Mouse (Mus musculus): Measurements from ENCODE around the gene Srgap1. TPM values are rescaled to one million over a fixed set of nuclear protein-coding genes. Genes with fewer than 3 reads are reported as not detected.

Srgap1 gene
- polyA plus RNA-seq, 1 experiment, result 1.0 TPM

DNA sequence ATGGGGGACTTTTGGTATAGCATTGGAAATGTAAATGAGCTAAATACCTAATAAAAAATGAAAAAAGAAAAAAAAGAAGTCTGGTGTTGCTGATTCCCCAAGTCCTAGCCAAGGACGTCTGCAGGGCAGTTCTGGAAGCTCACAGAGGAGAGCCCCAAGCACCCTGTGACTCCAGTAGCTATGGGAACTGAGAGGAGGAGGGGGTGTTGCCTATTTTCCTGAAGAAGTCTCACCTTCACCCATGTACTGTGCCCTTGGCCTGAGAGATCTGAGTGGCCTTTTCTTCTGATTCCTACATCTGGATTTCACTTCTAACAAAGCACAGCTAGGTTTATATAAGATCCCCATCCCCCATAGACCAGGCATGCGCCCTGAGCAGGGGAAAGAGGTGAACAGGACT is 186.2 kb downstream of the Srgap1 start:
- 73% methylated on average over 2 of the region's 2 CpGs for WGBS
- Histone ChIP-seq H3K27ac (ENCODE audit: control insufficient read depth, insufficient read depth, low read depth, low read length, poor library complexity) (no peak overlapping the region), H3K4me3 (replicated peaks; ENCODE audit: control insufficient read depth, low read depth, low read length) (no peak overlapping the region), H3K4me1 (ENCODE audit: control insufficient read depth, insufficient read depth, low read length) (no peaks in the 10 kb centered on the region)
- TF ChIP-seq POLR2A (IDR thresholded peaks at IDR 0.05; ENCODE audit: borderline replicate concordance, control insufficient read depth, low read depth, low read length), result no peak
- no peak for TF ChIP-seq CTCF (IDR thresholded peaks at IDR 0.05; ENCODE audit: control insufficient read depth, insufficient read depth, low read length)

DNA sequence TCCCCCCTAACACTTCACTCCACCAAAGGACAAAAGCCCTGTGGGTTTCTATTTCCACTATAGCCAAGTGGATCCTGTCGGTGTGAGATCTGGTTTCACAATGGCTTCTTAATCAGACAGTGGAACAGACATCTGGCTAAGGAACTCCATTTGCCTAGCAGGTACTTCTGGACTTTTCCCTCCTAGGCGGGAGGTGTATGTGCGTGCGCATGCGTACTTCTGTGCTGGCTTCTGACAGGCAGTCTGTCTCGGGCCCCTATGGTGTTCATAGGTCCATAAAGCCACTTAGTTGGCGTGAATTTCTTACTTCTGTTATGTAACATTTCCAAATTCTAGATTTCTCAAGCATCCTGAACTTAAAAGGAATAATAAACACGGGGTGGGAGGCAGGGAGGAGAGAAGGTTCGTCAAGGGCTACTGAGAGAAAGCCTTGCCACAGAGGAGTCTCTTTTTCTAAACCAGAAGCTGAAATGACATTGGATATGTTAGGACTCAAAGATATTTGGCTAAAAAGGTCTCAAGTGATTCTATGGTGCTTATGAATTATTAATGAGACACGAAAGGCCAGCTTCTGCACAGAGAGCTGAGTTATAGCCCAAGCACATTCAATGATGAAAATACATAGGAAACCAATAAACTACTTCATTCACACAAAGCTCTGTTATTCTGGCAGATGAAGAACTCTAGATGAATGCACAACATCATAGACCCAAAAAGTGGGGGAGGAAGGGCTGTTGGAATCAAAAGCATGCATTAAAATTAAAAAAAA is 187.1 kb downstream of the Srgap1 start:
- TF ChIP-seq POLR2A (IDR thresholded peaks at IDR 0.05; ENCODE audit: borderline replicate concordance, control insufficient read depth, low read depth, low read length) (no peak), CTCF (IDR thresholded peaks at IDR 0.05; ENCODE audit: control insufficient read depth, insufficient read depth, low read length) (no peak)
- 70% methylated on average over 10 of the region's 10 CpGs for WGBS
- Histone ChIP-seq H3K4me1 (ENCODE audit: control insufficient read depth, insufficient read depth, low read length) (no peaks in the 10 kb centered on the region), H3K27ac (ENCODE audit: control insufficient read depth, insufficient read depth, low read depth, low read length, poor library complexity) (no peak overlapping the region), H3K4me3 (replicated peaks; ENCODE audit: control insufficient read depth, low read depth, low read length) (no peak overlapping the region)

DNA sequence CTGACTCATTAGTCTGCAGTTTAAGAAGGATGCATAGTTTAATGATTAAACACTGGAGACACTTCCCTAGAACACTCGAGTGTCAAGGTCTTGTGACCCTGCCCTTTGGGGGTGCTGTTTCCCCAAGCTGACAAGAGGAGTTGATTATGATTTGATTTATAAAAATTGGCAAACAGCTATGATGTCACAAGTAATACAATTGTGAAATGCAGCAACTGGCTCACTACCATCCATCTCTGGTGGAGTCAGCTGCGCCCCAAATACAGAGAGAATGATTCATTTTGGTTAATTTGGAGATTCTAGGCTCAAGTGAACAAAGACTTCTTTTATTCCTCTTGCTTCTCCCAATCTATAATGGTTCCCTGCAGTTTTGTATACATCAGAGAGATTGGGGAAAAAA is 188.2 kb downstream of the Srgap1 start:
- Histone ChIP-seq H3K4me3 (replicated peaks; ENCODE audit: control insufficient read depth, low read depth, low read length) (no peak overlapping the region), H3K27ac (ENCODE audit: control insufficient read depth, insufficient read depth, low read depth, low read length, poor library complexity) (no peak overlapping the region), H3K4me1 (ENCODE audit: control insufficient read depth, insufficient read depth, low read length) (no peaks in the 10 kb centered on the region)
- WGBS, result 63% methylated on average over 2 of the region's 2 CpGs
- TF ChIP-seq POLR2A (IDR thresholded peaks at IDR 0.05; ENCODE audit: borderline replicate concordance, control insufficient read depth, low read depth, low read length) (no peak), CTCF (IDR thresholded peaks at IDR 0.05; ENCODE audit: control insufficient read depth, insufficient read depth, low read length) (no peak)

DNA sequence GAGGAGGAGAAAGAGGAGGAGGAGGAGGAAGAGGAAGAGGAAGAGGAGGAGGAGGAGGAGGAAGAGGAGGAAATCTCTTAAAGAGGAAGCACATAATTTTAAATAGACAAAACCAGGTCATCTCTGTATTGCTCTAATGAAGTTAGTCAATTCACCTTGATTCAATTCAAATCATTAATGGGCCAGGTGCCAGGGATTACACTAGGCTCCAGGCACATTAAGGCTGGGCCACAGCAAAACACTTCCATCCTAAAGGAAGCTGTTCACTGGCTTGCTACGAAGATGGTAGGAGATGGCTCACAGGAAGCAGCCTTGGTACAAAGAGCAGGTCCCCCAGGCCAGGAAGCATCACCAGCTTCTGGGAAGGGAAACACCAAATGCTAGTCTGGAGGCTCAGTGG is 189.0 kb downstream of the Srgap1 start:
- TF ChIP-seq POLR2A (IDR thresholded peaks at IDR 0.05; ENCODE audit: borderline replicate concordance, control insufficient read depth, low read depth, low read length), result no peak
- no peak for TF ChIP-seq CTCF (IDR thresholded peaks at IDR 0.05; ENCODE audit: control insufficient read depth, insufficient read depth, low read length)
- Histone ChIP-seq H3K4me3 (replicated peaks; ENCODE audit: control insufficient read depth, low read depth, low read length) (no peak overlapping the region), H3K27ac (ENCODE audit: control insufficient read depth, insufficient read depth, low read depth, low read length, poor library complexity) (no peak overlapping the region), H3K4me1 (ENCODE audit: control insufficient read depth, insufficient read depth, low read length) (no peaks in the 10 kb centered on the region)
- 77% methylated on average over 1 of the region's 1 CpGs for WGBS

DNA sequence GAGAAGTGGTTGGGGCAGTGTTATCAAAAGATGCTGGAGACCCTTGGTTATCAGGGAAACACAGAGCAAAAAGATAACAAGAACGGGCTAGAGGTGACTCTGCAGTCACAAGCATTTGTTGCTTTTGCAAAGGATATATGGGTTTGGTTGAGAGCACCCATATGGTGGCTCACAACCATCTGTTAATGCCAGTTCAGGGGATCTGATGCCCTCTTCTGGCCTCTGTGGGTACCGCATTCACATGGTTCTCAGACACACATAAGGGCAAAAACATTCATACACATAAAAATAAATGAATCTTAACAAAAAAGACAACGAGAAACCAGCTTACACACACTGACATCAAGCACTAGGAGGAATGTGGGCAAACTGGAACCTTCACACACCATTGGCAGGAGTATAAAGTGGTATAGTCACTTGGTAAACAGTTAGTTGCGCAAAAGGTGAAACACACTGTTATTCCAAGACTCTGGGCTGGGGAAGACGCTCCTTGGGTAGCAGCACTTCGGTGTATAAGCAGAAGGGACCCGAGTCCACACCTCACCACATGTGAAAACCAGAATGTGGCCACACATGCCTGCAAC is 191.2 kb downstream of the Srgap1 start:
- TF ChIP-seq POLR2A (IDR thresholded peaks at IDR 0.05; ENCODE audit: borderline replicate concordance, control insufficient read depth, low read depth, low read length), result no peak
- TF ChIP-seq CTCF (IDR thresholded peaks at IDR 0.05; ENCODE audit: control insufficient read depth, insufficient read depth, low read length), result peak; percentile 30; the same call in 1 of the 2 replicates
- WGBS, result 78% methylated on average over 7 of the region's 7 CpGs
- Histone ChIP-seq H3K4me3 (replicated peaks; ENCODE audit: control insufficient read depth, low read depth, low read length) (no peak overlapping the region), H3K4me1 (ENCODE audit: control insufficient read depth, insufficient read depth, low read length) (no peaks in the 10 kb centered on the region), H3K27ac (ENCODE audit: control insufficient read depth, insufficient read depth, low read depth, low read length, poor library complexity) (no peak overlapping the region)

DNA sequence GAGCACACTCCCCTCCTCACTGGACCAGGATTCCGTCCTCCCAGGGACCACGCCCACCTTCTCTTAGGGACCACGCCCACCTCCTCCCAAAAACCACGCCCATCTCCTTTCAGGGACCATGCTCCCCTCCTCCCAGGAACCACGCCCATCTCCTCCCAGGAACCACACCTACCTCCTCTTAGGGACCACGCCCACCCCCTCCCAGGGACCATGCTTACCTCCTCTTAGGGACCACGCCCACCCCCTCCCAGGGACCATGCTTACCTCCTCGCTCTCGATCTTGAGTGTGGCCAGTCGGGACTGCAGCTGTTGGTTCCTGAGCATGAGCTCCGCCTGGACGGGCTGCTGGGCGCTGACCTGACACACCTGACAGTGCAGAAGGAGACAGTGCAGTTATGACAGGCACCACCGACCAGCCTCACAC is 193.7 kb downstream of the Srgap1 start:
- Histone ChIP-seq H3K4me1 (ENCODE audit: control insufficient read depth, insufficient read depth, low read length) (no peaks in the 10 kb centered on the region), H3K27ac (ENCODE audit: control insufficient read depth, insufficient read depth, low read depth, low read length, poor library complexity) (no peak overlapping the region), H3K4me3 (replicated peaks; ENCODE audit: control insufficient read depth, low read depth, low read length) (no peak overlapping the region)
- TF ChIP-seq POLR2A (IDR thresholded peaks at IDR 0.05; ENCODE audit: borderline replicate concordance, control insufficient read depth, low read depth, low read length), result no peak
- no peak for TF ChIP-seq CTCF (IDR thresholded peaks at IDR 0.05; ENCODE audit: control insufficient read depth, insufficient read depth, low read length)
- WGBS, result 87% methylated on average over 14 of the region's 14 CpGs

DNA sequence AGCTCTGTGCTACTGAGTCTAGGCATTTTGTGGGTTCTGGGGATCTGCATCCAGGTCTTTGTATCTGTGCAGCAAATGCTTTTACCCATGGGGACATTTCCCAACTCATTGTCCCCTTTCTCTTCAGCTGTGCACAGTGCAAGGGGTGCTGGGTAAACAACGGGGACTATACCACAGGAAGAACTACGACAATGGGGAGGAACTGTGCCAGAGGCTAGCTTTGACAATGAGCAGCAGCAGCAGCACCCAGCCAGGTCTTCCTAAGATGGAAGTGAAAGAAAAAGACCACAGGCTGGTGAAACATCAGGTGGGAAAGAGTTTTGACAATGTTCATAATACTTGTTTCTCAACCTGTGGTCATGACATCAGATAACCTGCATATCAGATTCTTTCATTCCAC is 197.6 kb downstream of the Srgap1 start:
- WGBS, result 4% methylated on average over 2 of the region's 2 CpGs
- no peaks in the 10 kb centered on the region for H3K4me1 ChIP-seq (ENCODE audit: control insufficient read depth, insufficient read depth, low read length)
- H3K27ac ChIP-seq (ENCODE audit: control insufficient read depth, insufficient read depth, low read depth, low read length, poor library complexity), result no peak overlapping the region
- TF ChIP-seq CTCF (IDR thresholded peaks at IDR 0.05; ENCODE audit: control insufficient read depth, insufficient read depth, low read length), result no peak
- TF ChIP-seq POLR2A (IDR thresholded peaks at IDR 0.05; ENCODE audit: borderline replicate concordance, control insufficient read depth, low read depth, low read length), result no peak
- H3K4me3 ChIP-seq (replicated peaks; ENCODE audit: control insufficient read depth, low read depth, low read length), result no peak overlapping the region

DNA sequence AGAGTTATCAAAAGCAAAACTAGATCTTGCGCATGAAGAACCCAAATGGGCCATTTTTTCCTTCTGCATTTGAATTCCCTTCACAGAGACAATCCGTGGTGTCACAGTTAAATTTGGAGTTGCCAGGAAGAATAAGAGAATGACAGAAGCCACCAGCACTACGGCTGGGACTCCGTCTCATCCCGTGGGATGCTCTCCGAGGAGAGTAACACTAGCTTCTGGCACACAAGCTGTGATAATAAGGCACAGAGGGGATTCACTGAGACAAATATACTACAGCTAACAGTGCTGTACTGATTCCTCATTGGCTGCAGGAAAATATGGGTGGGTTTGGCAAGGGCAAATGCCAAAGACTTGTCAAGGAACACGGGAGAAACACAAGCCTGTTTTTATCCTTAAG is 201.4 kb downstream of the Srgap1 start:
- no peak overlapping the region for H3K4me3 ChIP-seq (replicated peaks; ENCODE audit: control insufficient read depth, low read depth, low read length)
- 82% methylated on average over 7 of the region's 7 CpGs for WGBS
- TF ChIP-seq POLR2A (IDR thresholded peaks at IDR 0.05; ENCODE audit: borderline replicate concordance, control insufficient read depth, low read depth, low read length) (no peak), CTCF (IDR thresholded peaks at IDR 0.05; ENCODE audit: control insufficient read depth, insufficient read depth, low read length) (no peak)

More for the DNA sequence above, 201.4 kb downstream of the Srgap1 start:
- Histone ChIP-seq H3K4me1 (ENCODE audit: control insufficient read depth, insufficient read depth, low read length) (no peaks in the 10 kb centered on the region), H3K27ac (ENCODE audit: control insufficient read depth, insufficient read depth, low read depth, low read length, poor library complexity) (no peak overlapping the region)
